Mouse (Mus musculus) naive thymus-derived CD4-positive, alpha-beta T cell, adult 5 months (primary cell): ENCODE measurements around the gene Katnb1. TPM values are rescaled to one million over a fixed set of nuclear protein-coding genes. Genes with fewer than 3 reads are reported as not detected.

ENCODE experiments used
- polyA plus RNA-seq: library from polyadenylated mRNA; unstranded; fragments of 100-300 nt; shearing (Covaris generic); gene quantifications from one replicate; pipeline ENCODE4 v1.2.1, GENCODE M21; 2017

The Katnb1 gene
- polyA plus RNA-seq: 11.8 TPM

GRCm38 (mm10) chr8:95080381-95081341, at the start of gene Katnb1:
Gene Katnb1, plus strand, starts transcription at chr8:95081186.

GRCm38 (mm10) chr8:95054927-95055510, 26.0 kb upstream of the Katnb1 start, which contains the start of gene Drc7:
Gene Drc7, plus strand, starts transcription at chr8:95055103.

Other genes with a start within 250 kb of the Katnb1 start
- 44.9 TPM for gene Coq9, start 242.9 kb upstream of the Katnb1 start, polyA plus RNA-seq
- gene Ciapin1, start 242.8 kb upstream of the Katnb1 start, polyA plus RNA-seq: 86.0 TPM
- gene Polr2c, start 223.7 kb upstream of the Katnb1 start, polyA plus RNA-seq: 88.2 TPM
- gene Dok4, start 204.9 kb upstream of the Katnb1 start, polyA plus RNA-seq: 1.6 TPM
- 1.2 TPM for gene Ccdc102a, start 163.1 kb upstream of the Katnb1 start, polyA plus RNA-seq
- 0.98 TPM for gene Adgrg5, start 157.5 kb upstream of the Katnb1 start, polyA plus RNA-seq
- 0.16 TPM for gene Adgrg1, start 106.4 kb upstream of the Katnb1 start, polyA plus RNA-seq
- gene Adgrg3, start 63.5 kb upstream of the Katnb1 start, polyA plus RNA-seq: 3.1 TPM
- not detected for gene Drc7, start 26.1 kb upstream of the Katnb1 start, polyA plus RNA-seq
- 0.92 TPM for gene Kifc3, start 121.6 kb downstream of the Katnb1 start, polyA plus RNA-seq
- gene Cngb1, start 225.4 kb downstream of the Katnb1 start, polyA plus RNA-seq: 0.36 TPM
- gene Tepp, start 229.4 kb downstream of the Katnb1 start, polyA plus RNA-seq: not detected